Mouse (Mus musculus) cortical plate, adult 2 months (tissue): ENCODE results near the gene Dglucy. TPM values are rescaled to one million over a fixed set of nuclear protein-coding genes. Genes with fewer than 3 reads are reported as not detected.

Experiments
- H3K27ac ChIP-seq: fragments of 200-500 bp; 2 replicates; pipeline ENCODE4 v1.5.1; 2012; ENCODE audit warnings: low read length, control low read depth, inconsistent platforms; ENCODE audit not compliant: insufficient read depth
- H3K4me1 ChIP-seq: fragments of 200-500 bp; 2 replicates; pipeline ENCODE4 v1.6.1; 2011; ENCODE audit warnings: low read length; ENCODE audit not compliant: control insufficient read depth, insufficient read depth
- H3K4me3 ChIP-seq: fragments of 200-500 bp; 2 replicates; pipeline ENCODE4 v1.5.1; 2011; ENCODE audit warnings: mild to moderate bottlenecking, low read length, control low read depth; ENCODE audit not compliant: insufficient read depth
- CTCF ChIP-seq: fragments of 200-500 bp; IDR thresholded peaks from 2 replicates; pipeline ENCODE4 v1.5.1; 2011; ENCODE audit warnings: mild to moderate bottlenecking, control low read depth, low read length; ENCODE audit not compliant: insufficient read depth; ENCODE audit errors: extremely low read depth
- POLR2A ChIP-seq: fragments of 200-500 bp; IDR thresholded peaks from 2 replicates; pipeline ENCODE4 v1.6.1; 2011; ENCODE audit warnings: mild to moderate bottlenecking, low read length, control low read depth; ENCODE audit not compliant: insufficient read depth; ENCODE audit errors: extremely low read depth
- polyA plus RNA-seq: library from polyadenylated mRNA; depleted of rRNA; stranded (reverse); fragments of >200 nt; gene quantifications from 2 replicates; pipeline ENCODE4 v1.2.3, GENCODE M21; 2012; rRNA removed

The Dglucy gene
- polyA plus RNA-seq, result 8.0 and 8.2 TPM in 2 replicates

DNA sequence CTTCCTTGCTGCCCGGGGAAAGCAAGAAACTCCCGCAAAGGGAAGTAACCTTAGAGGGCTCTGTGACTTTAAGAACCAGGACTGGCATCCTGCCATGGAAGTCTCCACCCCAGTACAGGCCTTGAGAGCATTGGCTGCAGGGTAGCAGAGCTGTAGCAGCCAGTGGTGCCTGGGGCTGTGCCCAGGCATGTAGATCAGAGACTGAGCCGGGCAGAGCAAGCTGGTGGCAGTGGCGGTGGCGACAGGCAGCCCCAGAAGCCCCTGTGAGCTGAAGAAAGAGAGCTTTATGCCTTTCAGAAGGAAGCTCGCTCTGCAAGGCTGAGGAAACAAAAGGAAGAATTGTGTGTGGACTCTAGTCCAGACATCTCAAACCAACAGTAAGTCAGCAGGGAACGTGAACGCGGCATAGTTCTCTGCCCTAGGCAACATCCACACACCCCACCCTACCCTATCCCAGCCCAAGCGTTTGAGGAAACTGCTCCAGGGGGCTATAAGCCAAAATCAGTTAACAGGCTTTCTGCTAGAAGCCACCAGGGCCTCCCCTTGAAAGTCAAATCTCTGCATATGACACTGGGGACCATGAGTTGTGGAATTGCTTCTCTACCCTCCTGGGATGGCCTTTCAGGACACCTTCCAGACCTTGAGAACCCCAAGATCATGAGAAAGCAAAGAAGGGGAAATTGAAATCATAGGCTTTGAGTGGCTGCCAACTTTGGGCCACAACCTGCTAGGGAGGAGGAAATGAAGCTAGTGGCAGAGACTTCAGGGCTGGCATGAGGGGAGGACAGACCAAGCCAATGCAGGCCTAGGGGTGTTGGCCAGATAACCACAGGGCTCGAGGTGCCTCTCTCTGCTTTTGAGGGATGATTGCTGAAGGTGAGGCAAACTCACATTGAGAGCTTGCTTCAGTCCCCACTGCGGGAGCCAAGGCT, at the start of gene Dglucy:
Gene Dglucy (plus strand): TSS at position 124 of the 932 bp plus-strand sequence.
- peaks cover 6% of the 10 kb centered on the region for H3K4me1 ChIP-seq
- H3K4me3 ChIP-seq, result peak within 1 kb of the TSS; percentile 28
- TF ChIP-seq CTCF, result no peak
- peak; percentile 86 for TF ChIP-seq POLR2A
- H3K27ac ChIP-seq, result peak within 1 kb of the TSS; percentile 68

DNA sequence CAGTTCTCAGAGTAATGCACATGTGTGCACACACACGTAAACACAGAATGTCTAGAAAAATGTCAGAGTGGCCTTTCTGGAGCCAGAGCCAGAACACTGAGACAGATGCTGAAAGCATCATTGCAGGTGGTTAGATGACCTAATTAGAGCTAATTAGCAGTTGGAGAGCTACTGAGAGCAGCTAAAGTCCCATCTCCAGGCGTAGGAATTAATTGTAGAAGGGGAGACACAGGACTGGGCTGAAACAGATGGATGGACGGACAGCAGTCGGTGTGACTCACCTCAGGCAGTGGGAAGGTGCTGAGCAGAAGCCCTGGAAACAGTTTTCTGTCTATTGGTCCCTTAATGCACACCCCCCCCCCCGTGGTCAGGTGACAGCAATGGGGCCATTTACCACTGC, 43.7 kb upstream of the Dglucy start:
- Histone ChIP-seq H3K4me3 (no peak overlapping the region), H3K4me1 (no peaks in the 10 kb centered on the region; the same call in 1 of the 2 replicates), H3K27ac (no peak overlapping the region)
- TF ChIP-seq POLR2A (no peak), CTCF (no peak)

DNA sequence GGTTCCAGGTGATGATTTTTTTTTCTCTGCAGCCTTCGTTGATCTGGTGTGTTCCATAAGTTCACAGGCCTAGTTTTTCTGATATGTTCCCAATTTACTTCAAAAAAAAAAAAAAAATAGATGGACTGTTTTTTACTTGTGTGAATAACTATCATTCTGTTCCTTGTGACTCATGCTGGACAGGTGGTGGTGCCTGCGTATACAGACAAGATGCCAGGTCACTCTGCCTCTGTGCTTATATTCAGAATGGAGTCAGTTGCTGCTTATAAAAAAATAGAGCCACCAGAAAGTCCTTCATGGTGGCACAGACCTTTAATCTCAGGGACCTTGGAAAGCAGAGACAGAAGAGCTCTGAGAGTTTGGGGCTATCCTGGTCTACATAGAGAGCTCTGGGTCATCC, 43.3 kb upstream of the Dglucy start:
- H3K4me1 ChIP-seq, result no peaks in the 10 kb centered on the region; the same call in 1 of the 2 replicates
- H3K27ac ChIP-seq, result no peak overlapping the region
- H3K4me3 ChIP-seq, result no peak overlapping the region
- no peak for TF ChIP-seq POLR2A
- no peak for TF ChIP-seq CTCF

DNA sequence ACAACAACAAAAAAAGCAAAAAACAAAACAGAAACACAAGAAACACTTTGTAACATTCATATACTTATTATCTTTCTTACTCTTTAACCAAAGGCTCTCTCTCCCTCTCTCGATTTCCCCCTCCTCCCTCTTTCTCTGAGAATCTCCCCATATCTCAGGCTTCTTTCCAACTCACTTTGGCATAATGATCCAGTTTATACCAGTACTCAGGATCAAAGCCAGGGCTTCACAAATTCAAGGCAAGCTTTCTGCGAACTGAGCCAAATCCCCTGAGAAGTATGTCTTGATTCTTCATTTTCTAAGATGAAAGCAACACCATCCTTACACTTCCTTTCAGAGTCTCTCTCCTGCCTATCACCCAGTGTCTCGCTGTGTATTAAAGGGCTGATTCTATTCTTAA, 40.4 kb upstream of the Dglucy start:
- Histone ChIP-seq H3K27ac (no peak overlapping the region), H3K4me3 (no peak overlapping the region), H3K4me1 (no peaks in the 10 kb centered on the region; the same call in 1 of the 2 replicates)
- TF ChIP-seq CTCF (no peak), POLR2A (no peak)

DNA sequence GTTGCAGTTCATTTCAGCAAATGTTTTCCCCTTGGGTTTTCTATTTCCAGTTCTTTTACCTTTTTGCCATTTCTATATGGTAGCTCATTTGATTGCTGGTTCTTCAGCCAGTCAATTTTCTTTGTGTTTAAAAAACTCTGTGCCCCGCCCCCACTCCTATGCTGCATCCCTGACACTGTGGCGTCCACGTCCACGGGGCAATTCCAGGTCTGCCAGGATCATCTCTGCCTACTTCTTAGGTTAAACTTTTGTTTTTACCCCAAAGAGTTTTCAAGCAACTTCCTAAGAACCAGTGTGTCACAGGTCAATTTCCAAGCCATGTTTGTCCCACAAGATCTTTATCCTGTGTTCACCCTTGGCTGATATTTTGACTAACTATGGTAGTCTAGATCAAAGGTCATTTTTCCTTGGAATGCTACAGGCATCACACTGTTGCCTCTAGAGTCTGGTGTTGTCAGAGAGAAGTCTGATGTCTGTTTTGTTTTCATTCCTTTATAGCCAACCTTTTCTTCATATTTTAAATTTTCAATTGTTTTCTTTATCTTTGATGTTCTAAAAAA, 39.8 kb upstream of the Dglucy start:
- H3K4me1 ChIP-seq, result no peaks in the 10 kb centered on the region; the same call in 1 of the 2 replicates
- TF ChIP-seq POLR2A (no peak), CTCF (no peak)
- no peak overlapping the region for H3K27ac ChIP-seq
- H3K4me3 ChIP-seq, result no peak overlapping the region

DNA sequence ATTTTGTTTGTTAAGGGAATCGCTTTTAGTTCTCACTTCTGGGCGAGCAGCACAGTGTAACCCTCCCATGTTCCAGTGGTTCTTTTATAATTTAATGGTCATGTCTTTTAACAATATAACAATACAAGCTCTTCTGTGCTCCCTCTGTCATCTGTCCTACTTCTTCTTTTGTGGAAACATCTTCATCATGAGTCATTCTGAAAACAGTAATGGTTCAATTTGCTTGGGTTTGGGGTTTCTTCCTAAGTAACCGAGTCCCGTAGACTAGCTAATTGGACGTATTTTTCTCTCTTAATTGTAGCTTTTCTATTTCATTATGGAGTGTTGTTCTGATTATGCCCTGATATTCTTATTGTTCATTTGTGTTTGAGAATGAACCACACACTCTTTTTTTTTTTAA, 38.5 kb upstream of the Dglucy start:
- Histone ChIP-seq H3K27ac (no peak overlapping the region), H3K4me3 (no peak overlapping the region), H3K4me1 (no peaks in the 10 kb centered on the region)
- no peak for TF ChIP-seq CTCF
- TF ChIP-seq POLR2A, result no peak

DNA sequence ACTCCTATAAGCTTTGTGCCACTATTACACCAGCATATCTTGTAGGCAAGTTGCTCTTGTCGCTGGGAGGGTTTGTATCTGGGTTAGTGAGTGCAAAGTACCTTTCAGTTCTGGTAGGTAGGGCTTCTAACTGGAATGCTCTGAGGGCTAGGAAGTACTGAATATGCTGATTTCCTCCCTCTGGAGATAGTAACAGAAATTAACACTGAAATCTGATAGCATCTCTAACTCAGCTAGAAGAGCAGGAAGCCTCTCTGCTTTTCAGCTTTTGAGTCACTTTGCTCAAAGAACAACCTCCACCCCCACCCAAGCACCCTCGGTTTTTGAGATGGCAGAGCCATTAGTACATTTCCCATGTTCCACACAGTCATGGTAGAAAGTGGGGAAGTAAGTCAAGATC, 36.4 kb upstream of the Dglucy start:
- Histone ChIP-seq H3K4me1 (no peaks in the 10 kb centered on the region), H3K4me3 (no peak overlapping the region), H3K27ac (no peak overlapping the region)
- TF ChIP-seq CTCF, result no peak

DNA sequence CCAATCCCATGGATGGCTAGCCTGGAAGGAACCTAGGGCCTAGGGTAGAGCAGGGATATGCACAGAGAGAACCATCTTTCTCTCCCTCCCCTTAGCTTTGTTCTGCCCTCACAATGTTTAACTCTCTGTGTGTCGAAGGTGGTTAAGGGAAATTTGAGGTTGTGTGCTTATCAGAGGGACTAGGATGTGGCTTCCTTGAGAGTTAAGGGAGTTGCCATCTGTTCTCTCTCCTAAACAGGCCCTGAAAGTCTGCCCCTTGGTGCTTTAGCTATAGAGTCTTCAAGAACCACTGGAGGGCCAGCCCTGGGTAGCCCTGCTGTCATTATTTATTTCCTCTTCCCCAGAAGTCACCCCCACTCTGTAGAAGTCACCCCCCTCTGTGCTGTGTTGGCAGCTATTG, 25.9 kb upstream of the Dglucy start:
- H3K4me3 ChIP-seq, result no peak overlapping the region
- no peak overlapping the region for H3K27ac ChIP-seq
- no peaks in the 10 kb centered on the region for H3K4me1 ChIP-seq
- TF ChIP-seq POLR2A (no peak), CTCF (no peak)

DNA sequence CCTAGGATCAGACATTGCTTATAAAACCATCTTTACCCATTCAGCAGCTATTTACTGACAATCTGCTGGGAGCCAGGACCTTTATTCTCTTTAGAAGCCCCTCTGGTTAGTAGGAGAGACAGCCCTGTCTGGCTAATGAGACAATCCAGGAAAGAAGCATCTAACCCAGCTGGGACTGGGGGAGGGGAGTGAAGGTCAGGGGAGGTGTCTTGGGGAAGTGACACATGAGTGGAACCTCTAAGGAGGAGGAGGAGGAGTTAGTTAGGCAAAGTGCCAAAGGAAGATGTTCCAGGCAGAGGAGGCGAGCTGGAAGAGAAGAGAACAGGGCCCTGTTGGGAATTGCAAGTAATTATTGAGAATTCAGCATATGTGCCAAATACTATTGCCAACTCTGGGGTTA, 25.1 kb upstream of the Dglucy start:
- Histone ChIP-seq H3K4me3 (no peak overlapping the region), H3K4me1 (no peaks in the 10 kb centered on the region), H3K27ac (no peak overlapping the region)
- no peak for TF ChIP-seq CTCF
- TF ChIP-seq POLR2A, result no peak

DNA sequence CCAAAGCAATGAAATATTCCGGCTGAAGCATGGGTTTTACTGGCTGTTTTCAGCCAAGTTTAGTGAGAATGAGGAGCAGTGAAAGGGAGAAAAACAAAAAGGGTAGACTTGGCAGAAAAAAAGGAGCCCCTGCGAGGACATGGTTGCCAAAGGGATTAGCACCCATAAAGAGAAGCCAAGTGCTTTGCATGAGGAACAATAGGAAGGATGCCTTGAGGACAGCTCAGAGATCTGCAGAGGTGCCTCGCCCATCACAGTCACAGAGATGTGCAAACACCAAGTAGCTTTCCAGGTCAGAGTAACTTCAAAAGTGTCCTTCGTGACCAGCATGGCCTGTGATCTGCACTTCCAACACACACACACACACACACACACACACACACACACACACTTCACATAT, 21.4 kb upstream of the Dglucy start:
- H3K4me3 ChIP-seq, result no peak overlapping the region
- no peak overlapping the region for H3K27ac ChIP-seq
- no peak for TF ChIP-seq POLR2A
- no peak for TF ChIP-seq CTCF
- H3K4me1 ChIP-seq, result peaks cover under 1% of the 10 kb centered on the region; the same call in 1 of the 2 replicates

DNA sequence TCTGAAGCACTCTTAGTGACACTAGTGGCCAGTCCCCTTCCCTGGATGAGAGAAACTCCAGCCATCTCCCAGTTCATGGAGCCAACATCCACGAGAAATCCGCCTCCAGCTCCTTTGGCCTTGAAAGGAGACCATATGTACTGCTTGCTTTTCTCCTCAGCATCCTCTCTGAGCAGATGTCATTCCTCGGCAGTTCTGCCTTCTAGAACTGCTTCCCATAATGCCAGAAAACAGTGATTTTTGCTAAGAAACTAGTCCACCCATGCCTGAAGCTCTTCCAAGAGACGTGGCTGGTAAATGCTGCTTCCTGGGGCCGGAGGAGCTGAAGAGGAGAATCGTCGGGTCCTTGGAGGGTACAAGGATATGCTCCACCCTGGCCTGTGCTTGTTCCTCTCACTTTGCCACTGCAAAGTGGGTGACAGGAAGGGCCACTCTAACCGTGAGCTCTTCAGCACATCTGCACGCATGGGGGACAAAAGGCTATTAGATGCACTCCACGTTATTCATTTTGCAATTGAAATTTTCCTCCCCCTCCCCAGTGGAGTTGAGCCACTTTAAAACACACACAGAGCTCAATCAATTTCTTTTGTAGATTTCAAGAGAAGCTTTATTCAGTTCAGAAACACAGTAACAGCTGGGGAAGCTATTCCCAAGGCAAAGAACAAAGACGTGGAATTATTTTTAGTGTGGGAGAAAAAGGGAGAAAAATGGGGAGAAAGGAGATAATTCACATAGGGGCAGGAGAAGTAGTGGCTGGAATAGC, 16.0 kb upstream of the Dglucy start:
- Histone ChIP-seq H3K27ac (peak overlapping the region; percentile 27; the same call in 1 of the 2 replicates), H3K4me3 (no peak overlapping the region), H3K4me1 (peaks cover 14% of the 10 kb centered on the region)
- TF ChIP-seq POLR2A, result no peak
- no peak for TF ChIP-seq CTCF
